Mouse (Mus musculus) heart, adult 2 months (tissue): ENCODE data around the gene Gm21905.

Source experiments
- CTCF ChIP-seq: fragments of 200-600 bp; IDR thresholded peaks from 2 replicates; pipeline ENCODE4 v1.8.1; 2022; ENCODE audit warnings: antibody characterized with exemption, mild to moderate bottlenecking, moderate library complexity
- EP300 ChIP-seq: fragments of 200-500 bp; IDR thresholded peaks from 2 replicates; pipeline ENCODE4 v1.6.1; 2011; ENCODE audit warnings: low read depth, low read length, control low read depth; ENCODE audit not compliant: insufficient read depth
- POLR2A ChIP-seq: fragments of 200-500 bp; IDR thresholded peaks from 2 replicates; pipeline ENCODE4 v1.6.1; 2011; ENCODE audit warnings: mild to moderate bottlenecking, low read depth, low read length, control low read depth; ENCODE audit not compliant: insufficient read depth

DNA sequence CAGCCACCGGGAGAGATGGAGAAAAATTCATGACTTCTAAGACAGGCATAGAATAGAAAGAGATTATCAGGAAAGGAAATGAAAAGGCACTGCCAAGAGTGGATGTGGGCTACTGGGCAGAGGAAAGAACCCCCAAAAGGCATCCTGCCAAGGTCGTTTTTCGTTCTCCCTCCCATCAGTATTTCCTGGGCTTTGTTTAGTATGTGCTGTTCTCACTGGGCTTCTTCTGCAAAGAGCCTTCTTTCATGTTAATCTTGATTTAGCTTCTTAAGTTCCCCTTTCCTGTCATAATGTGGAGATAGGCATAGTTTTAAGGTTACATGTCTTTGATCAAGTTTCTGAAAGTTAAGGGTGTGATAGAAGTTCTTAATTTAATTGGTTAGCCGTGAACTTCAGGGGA lies 15.6 kb downstream of the Gm21905 start:
- TF ChIP-seq POLR2A: no peak
- TF ChIP-seq EP300: no peak
- TF ChIP-seq CTCF: no peak
